Mouse (Mus musculus) limb, embryonic 14.5 days (tissue): ENCODE data around the gene Clnk. TPM values are rescaled to one million over a fixed set of nuclear protein-coding genes. Genes with fewer than 3 reads are reported as not detected.

ENCODE experiments used
- ATAC-seq: fragments of 200-750 bp; cut with Nextera tagmentation; 2 replicates; pipeline ENCODE4 v1.8.0; 2017; ENCODE audit warnings: low read depth, moderate number of reproducible peaks, moderate TSS enrichment; ENCODE audit not compliant: low FRiP score
- DNase-seq: peaks from one replicate; pipeline ENCODE4 v3.0.0-alpha.2; 2015; ENCODE audit warnings: low spot score
- H3K27ac ChIP-seq: fragments of 300-500 bp; sonication (generic); replicated peaks from 2 replicates; pipeline ENCODE4 v1.5.1; 2014; ENCODE audit warnings: low read depth, mild to moderate bottlenecking, low read length, moderate library complexity, mixed read lengths
- H3K27me3 ChIP-seq: fragments of 300-500 bp; sonication (generic); 2 replicates; pipeline ENCODE4 v1.6.1; 2014; ENCODE audit warnings: low read length, mixed read lengths; ENCODE audit not compliant: control insufficient read depth, insufficient read depth
- H3K36me3 ChIP-seq: fragments of 300-500 bp; sonication (generic); 2 replicates; pipeline ENCODE4 v1.6.1; 2014; ENCODE audit warnings: mild to moderate bottlenecking, low read length, moderate library complexity, mixed read lengths; ENCODE audit not compliant: control insufficient read depth, insufficient read depth
- H3K4me1 ChIP-seq: fragments of 300-500 bp; sonication (generic); 2 replicates; pipeline ENCODE4 v1.6.1; 2014; ENCODE audit warnings: antibody characterized with exemption, low read length, mixed read lengths; ENCODE audit not compliant: control insufficient read depth, insufficient read depth
- H3K4me2 ChIP-seq: fragments of 300-500 bp; sonication (generic); replicated peaks from 2 replicates; pipeline ENCODE4 v1.6.1; 2014; ENCODE audit warnings: low read depth, mild to moderate bottlenecking, low read length, moderate library complexity; ENCODE audit not compliant: severe bottlenecking
- H3K4me3 ChIP-seq: fragments of 300-500 bp; sonication (generic); replicated peaks from 2 replicates; pipeline ENCODE4 v1.5.1; 2014; ENCODE audit warnings: low read length
- H3K9ac ChIP-seq: fragments of 300-500 bp; sonication (generic); 2 replicates; pipeline ENCODE4 v1.6.1; 2014; ENCODE audit warnings: mild to moderate bottlenecking, low read depth, low read length, moderate library complexity; ENCODE audit not compliant: severe bottlenecking
- H3K9me3 ChIP-seq: fragments of 300-500 bp; sonication (generic); 2 replicates; pipeline ENCODE4 v1.6.1; 2016; ENCODE audit warnings: low read length; ENCODE audit not compliant: control insufficient read depth
- POLR2A ChIP-seq: fragments of 200-500 bp; IDR thresholded peaks from 2 replicates; pipeline ENCODE4 v1.8.0; 2012; ENCODE audit warnings: inconsistent platforms, mild to moderate bottlenecking, moderate library complexity, borderline replicate concordance; ENCODE audit not compliant: insufficient read depth, insufficient read length; ENCODE audit errors: extremely low read depth
- WGBS: fragments of 180-500 bp; shearing (Covaris S2); extraction: QIAGEN DNeasy Blood & Tissue Kit; methylation state at CpG from one replicate; pipeline ENCODE4 v1.1.7; 2014; 5-methylcytosine and 5-hydroxymethylcytosine counted together
- polyA plus RNA-seq, 2 experiments: library from polyadenylated mRNA; depleted of rRNA in 1 of 2; stranded (reverse) in 1 of 2; unstranded in 1 of 2; fragments of >200 nt; fragmentation: Nextera tagmentation in 1 of 2; extraction: Ambion mirVana in 1 of 2; gene quantifications; 2 replicates each; pipeline versions ENCODE4 v1.2.1 to v1.2.3; 2012 to 2014

Clnk gene
- polyA plus RNA-seq, 2 experiments, result 0.11 to 0.18 TPM

DNA sequence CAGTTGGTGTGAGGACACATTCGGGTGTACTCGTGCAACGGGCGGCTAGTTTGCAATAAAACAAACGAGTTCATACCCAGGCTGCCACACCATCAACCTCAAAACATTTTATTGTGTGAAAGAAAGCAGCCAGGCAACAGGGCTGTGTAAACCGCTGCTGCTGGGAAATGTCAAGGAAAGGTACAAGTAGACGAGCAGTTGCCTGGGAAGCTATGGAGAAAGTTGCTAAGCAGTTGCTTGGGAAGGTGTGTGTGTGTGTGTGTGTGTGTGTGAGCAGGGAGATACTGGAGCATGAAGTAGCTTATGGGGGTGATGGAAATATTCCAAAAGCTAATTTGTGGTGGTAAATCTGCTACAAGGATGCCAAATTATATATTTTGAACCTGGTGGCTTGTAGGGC is 63.7 kb downstream of the Clnk start:
- Histone ChIP-seq H3K4me3 (no peak overlapping the region), H3K9ac (no peak overlapping the region), H3K27me3 (no peaks in the 10 kb centered on the region), H3K9me3 (no peaks in the 10 kb centered on the region), H3K27ac (no peak overlapping the region), H3K4me1 (peaks cover 17% of the 10 kb centered on the region), H3K4me2 (peak overlapping the region; percentile 35), H3K36me3 (no peaks in the 10 kb centered on the region)
- no peak for ATAC-seq
- WGBS, result 11% methylated on average over 7 of the region's 7 CpGs
- TF ChIP-seq POLR2A, result no peak
- DNase-seq, result no peak

DNA sequence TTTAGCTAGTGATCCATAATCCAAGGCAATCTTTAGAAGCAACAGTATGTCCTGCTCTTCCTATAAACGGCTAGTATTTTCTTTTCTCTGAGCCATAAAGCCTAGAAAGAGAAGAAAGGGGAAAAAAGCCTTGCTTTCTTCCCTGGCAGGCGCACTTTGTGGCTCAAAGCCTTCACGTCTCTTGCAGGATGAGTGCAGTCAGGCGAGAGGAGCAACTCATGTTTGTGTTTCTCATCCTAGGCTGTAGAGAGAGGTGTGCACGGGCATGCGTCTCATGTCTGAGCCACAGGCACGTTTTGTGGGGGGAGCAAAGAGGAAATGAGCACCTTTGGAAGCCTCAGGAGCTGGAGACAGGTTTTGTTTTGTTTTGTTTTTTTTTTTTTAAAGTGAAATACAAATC is 64.2 kb downstream of the Clnk start:
- DNase-seq, result no peak
- H3K4me2 ChIP-seq, result peak overlapping the region; percentile 35; the same call in 1 of the 2 replicates
- no peak overlapping the region for H3K4me3 ChIP-seq
- no peak overlapping the region for H3K9ac ChIP-seq
- TF ChIP-seq POLR2A, result no peak
- H3K4me1 ChIP-seq, result peaks cover 17% of the 10 kb centered on the region
- no peak for ATAC-seq
- WGBS, result 23% methylated on average over 7 of the region's 7 CpGs
- H3K36me3 ChIP-seq, result no peaks in the 10 kb centered on the region
- no peak overlapping the region; the same call in 1 of the 2 replicates for H3K27ac ChIP-seq
- no peaks in the 10 kb centered on the region for H3K27me3 ChIP-seq
- H3K9me3 ChIP-seq, result no peaks in the 10 kb centered on the region

DNA sequence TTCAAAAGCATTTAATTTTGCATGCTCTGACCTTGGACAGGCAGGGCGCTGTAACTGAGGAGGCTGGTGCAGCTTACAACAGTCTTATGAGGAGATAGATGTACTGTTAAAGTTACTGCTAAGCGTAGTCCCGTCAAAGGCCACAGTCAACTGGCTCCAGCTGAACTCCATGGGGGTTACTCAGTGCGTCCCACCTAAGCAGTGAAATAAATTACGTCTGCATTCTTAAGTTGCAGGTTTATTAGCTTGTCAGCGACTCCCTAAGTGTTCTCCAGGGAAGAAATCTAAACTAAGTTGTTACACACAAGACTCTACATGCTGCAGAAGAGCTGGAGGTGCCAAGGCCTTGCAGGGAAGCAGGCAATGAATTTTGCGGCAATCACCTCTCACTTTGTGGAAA is 77.7 kb downstream of the Clnk start:
- ATAC-seq (peak; percentile 63; the same call in 1 of the 2 replicates), DNase-seq (peak; percentile 51)
- no peak for TF ChIP-seq POLR2A
- 16% methylated on average over 7 of the region's 7 CpGs for WGBS
- Histone ChIP-seq H3K36me3 (no peaks in the 10 kb centered on the region), H3K4me1 (peaks cover 8% of the 10 kb centered on the region), H3K4me3 (no peak overlapping the region), H3K27ac (no peak overlapping the region), H3K27me3 (no peaks in the 10 kb centered on the region), H3K9ac (no peak overlapping the region), H3K9me3 (no peaks in the 10 kb centered on the region), H3K4me2 (no peak overlapping the region)

DNA sequence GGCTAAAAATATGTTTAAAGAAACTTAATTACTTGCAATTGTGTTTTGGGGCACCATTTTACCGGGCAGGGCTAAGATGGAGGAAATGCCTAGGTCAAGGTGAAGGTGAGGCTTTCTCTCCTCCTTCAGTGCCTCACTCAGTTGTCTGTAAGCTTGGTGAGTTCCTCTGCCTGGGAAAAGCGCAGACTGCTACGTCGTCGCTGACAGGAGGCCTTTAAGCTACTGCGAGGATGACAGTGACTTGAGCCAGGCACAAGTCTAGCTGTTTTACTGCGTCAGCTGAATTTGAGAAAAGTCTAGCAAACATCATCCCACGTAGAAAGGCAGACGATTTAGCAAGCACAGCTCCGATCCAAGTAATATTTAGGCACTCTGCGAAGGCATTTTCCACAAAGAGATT is 81.5 kb downstream of the Clnk start:
- Histone ChIP-seq H3K27me3 (no peaks in the 10 kb centered on the region), H3K4me2 (no peak overlapping the region), H3K36me3 (no peaks in the 10 kb centered on the region), H3K9me3 (no peaks in the 10 kb centered on the region), H3K4me3 (no peak overlapping the region), H3K27ac (no peak overlapping the region), H3K4me1 (peaks cover 8% of the 10 kb centered on the region), H3K9ac (no peak overlapping the region)
- DNase-seq, result no peak
- WGBS, result 58% methylated on average over 11 of the region's 11 CpGs
- ATAC-seq, result no peak
- no peak for TF ChIP-seq POLR2A

DNA sequence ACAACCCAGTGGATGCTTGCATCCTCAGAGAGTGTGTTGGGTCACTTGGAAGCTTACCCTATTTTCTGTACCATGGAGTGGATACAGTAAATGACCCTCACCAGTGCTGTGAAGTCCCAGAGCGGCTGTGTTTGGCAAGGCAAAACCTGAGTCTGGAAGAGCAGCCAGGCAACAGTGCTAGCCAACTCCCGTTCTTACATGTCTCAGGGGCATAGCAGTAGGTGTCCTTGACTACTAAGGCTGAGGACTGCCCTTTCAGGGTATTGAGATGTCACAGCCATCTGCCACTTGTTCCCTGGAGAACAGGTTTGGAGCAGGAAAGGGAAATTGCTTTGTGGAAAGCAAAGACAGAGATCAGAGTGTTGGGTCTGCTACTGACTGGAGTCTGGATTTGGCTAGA is 85.5 kb downstream of the Clnk start:
- DNase-seq (no peak), ATAC-seq (no peak)
- no peak overlapping the region for H3K27ac ChIP-seq

DNA sequence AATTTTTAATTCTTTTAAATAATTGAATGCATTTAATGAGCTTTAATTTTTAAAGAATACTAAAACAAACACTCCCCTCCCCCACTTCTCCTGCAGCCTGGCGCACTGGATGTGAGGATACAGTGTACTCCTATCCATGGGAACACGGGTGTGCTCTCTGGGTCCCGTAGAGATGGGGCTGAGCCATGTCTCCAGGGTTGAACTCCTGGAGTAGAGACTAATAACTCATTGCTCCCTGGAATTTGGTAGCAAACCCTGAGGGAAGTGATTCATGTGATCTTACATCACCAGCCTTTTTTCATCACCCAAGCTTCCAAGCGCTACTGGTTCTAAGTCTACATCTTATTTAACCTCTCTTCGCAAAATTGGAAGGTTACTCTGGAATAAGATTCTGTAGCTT is 87.8 kb downstream of the Clnk start:
- no peaks in the 10 kb centered on the region for H3K27me3 ChIP-seq
- DNase-seq, result no peak
- peaks cover 21% of the 10 kb centered on the region for H3K4me1 ChIP-seq
- no peak overlapping the region for H3K4me2 ChIP-seq
- ATAC-seq, result no peak
- no peaks in the 10 kb centered on the region for H3K9me3 ChIP-seq
- H3K27ac ChIP-seq, result no peak overlapping the region
- no peak overlapping the region for H3K4me3 ChIP-seq
- H3K9ac ChIP-seq, result no peak overlapping the region
- WGBS, result 82% methylated on average over 5 of the region's 5 CpGs
- no peak for TF ChIP-seq POLR2A
- no peaks in the 10 kb centered on the region for H3K36me3 ChIP-seq

More for the DNA sequence above, 85.5 kb downstream of the Clnk start:
- no peaks in the 10 kb centered on the region for H3K27me3 ChIP-seq
- H3K9me3 ChIP-seq, result no peaks in the 10 kb centered on the region
- H3K4me2 ChIP-seq, result no peak overlapping the region
- TF ChIP-seq POLR2A, result no peak
- no peak overlapping the region for H3K4me3 ChIP-seq
- no peaks in the 10 kb centered on the region for H3K36me3 ChIP-seq
- 83% methylated on average over 2 of the region's 2 CpGs for WGBS
- H3K4me1 ChIP-seq, result peaks cover 17% of the 10 kb centered on the region
- H3K9ac ChIP-seq, result no peak overlapping the region
